Mouse (Mus musculus): ENCODE data around the gene Dok4. TPM values are rescaled to one million over a fixed set of nuclear protein-coding genes. Genes with fewer than 3 reads are reported as not detected.
"Not testable (repeated sequence)": the region's sequence is repeated elsewhere in the genome, so short reads cannot be mapped to it uniquely, and the experiment has no call there.

Gene Dok4
- polyA plus RNA-seq, 1 experiment from 2014 or later = 14.9 TPM

- Histone ChIP-seq H3K36me3 (replicated peaks) (peaks cover 79% of the 10 kb centered on the region), H3K9me3 (no peaks in the 10 kb centered on the region), H3K4me3 (no peak overlapping the region)
Observed at GRCm38 (mm10) chr8:94862487-94863220, 13.5 kb downstream of the Dok4 start.

GRCm38 (mm10) chr8:94861352-94861910 is 14.7 kb downstream of the Dok4 start:
- no peak overlapping the region for H3K27ac ChIP-seq
- peaks cover 68% of the 10 kb centered on the region for H3K36me3 ChIP-seq (replicated peaks)
- DNase-seq (ENCODE audit: extremely low spot score, low spot score) = peak; percentile 60
- no peak overlapping the region for H3K4me3 ChIP-seq
- no peaks in the 10 kb centered on the region for H3K27me3 ChIP-seq (ENCODE audit: poor library complexity, severe bottlenecking)
- 80% methylated on average over 8 of the region's 8 CpGs for WGBS
- peaks cover 21% of the 10 kb centered on the region for H3K4me1 ChIP-seq
- no peaks in the 10 kb centered on the region for H3K9me3 ChIP-seq

More at GRCm38 (mm10) chr8:94862487-94863220, 13.5 kb downstream of the Dok4 start:
- 89% methylated on average over 12 of the region's 12 CpGs for WGBS
- H3K27me3 ChIP-seq (ENCODE audit: poor library complexity, severe bottlenecking) = no peaks in the 10 kb centered on the region
- H3K27ac ChIP-seq = no peak overlapping the region
- peaks cover 24% of the 10 kb centered on the region for H3K4me1 ChIP-seq
- no peak for DNase-seq (ENCODE audit: extremely low spot score, low spot score)

GRCm38 (mm10) chr8:94857346-94858173 is 18.6 kb downstream of the Dok4 start, which contains the start of gene Polr2c:
Gene Polr2c, plus strand, starts transcription at chr8:94857450.
- under 1% methylated on average over 68 of the region's 68 CpGs for WGBS
- H3K27ac ChIP-seq = peak within 1 kb of the TSS; percentile 90
- DNase-seq (ENCODE audit: extremely low spot score, low spot score) = peak; percentile 89

GRCm38 (mm10) chr8:94857011-94857345 is 19.2 kb downstream of the Dok4 start:
- peaks cover 50% of the 10 kb centered on the region for H3K36me3 ChIP-seq (replicated peaks)
- H3K27ac ChIP-seq = peak overlapping the region; percentile 60; the same call in 1 of the 2 replicates
- H3K27me3 ChIP-seq (ENCODE audit: poor library complexity, severe bottlenecking) = no peaks in the 10 kb centered on the region
- no peak for DNase-seq (ENCODE audit: extremely low spot score, low spot score)
- peaks cover 16% of the 10 kb centered on the region for H3K4me1 ChIP-seq
- H3K9me3 ChIP-seq = no peaks in the 10 kb centered on the region
- WGBS = 31% methylated on average over 5 of the region's 5 CpGs
- peak overlapping the region; percentile 100 for H3K4me3 ChIP-seq

More at GRCm38 (mm10) chr8:94857346-94858173, 18.6 kb downstream of the Dok4 start, which contains the start of gene Polr2c:
- Histone ChIP-seq H3K27me3 (ENCODE audit: poor library complexity, severe bottlenecking) (no peaks in the 10 kb centered on the region), H3K4me1 (peaks cover 16% of the 10 kb centered on the region), H3K9me3 (no peaks in the 10 kb centered on the region), H3K4me3 (peak within 1 kb of the TSS; percentile 100), H3K36me3 (replicated peaks) (peaks cover 54% of the 10 kb centered on the region)

- H3K36me3 ChIP-seq (replicated peaks) = peaks cover 51% of the 10 kb centered on the region
Observed at GRCm38 (mm10) chr8:94854761-94855160, 21.4 kb downstream of the Dok4 start.

GRCm38 (mm10) chr8:94850049-94850448 is 26.1 kb downstream of the Dok4 start:
- Histone ChIP-seq H3K27me3 (ENCODE audit: poor library complexity, severe bottlenecking) (no peaks in the 10 kb centered on the region), H3K9me3 (no peaks in the 10 kb centered on the region), H3K4me1 (no peaks in the 10 kb centered on the region), H3K36me3 (replicated peaks) (peaks cover 71% of the 10 kb centered on the region), H3K27ac (no peak overlapping the region), H3K4me3 (no peak overlapping the region)
- WGBS = 93% methylated on average over 5 of the region's 5 CpGs
- no peak for DNase-seq (ENCODE audit: extremely low spot score, low spot score)

More at GRCm38 (mm10) chr8:94854761-94855160, 21.4 kb downstream of the Dok4 start:
- WGBS = 89% methylated on average over 11 of the region's 11 CpGs
- not testable (repeated sequence) for H3K27me3 ChIP-seq (ENCODE audit: poor library complexity, severe bottlenecking); DNase-seq (ENCODE audit: extremely low spot score, low spot score); H3K27ac ChIP-seq; H3K9me3 ChIP-seq; H3K4me3 ChIP-seq
- peaks cover 16% of the 10 kb centered on the region for H3K4me1 ChIP-seq

GRCm38 (mm10) chr8:94841183-94841582 is 34.9 kb downstream of the Dok4 start:
- H3K4me1 ChIP-seq = peaks cover 22% of the 10 kb centered on the region
- peaks cover 18% of the 10 kb centered on the region for H3K36me3 ChIP-seq (replicated peaks)
- no peak overlapping the region for H3K27ac ChIP-seq
- no peaks in the 10 kb centered on the region for H3K9me3 ChIP-seq
- WGBS = 50% methylated on average over 2 of the region's 2 CpGs
- no peak for DNase-seq (ENCODE audit: extremely low spot score, low spot score)
- H3K27me3 ChIP-seq (ENCODE audit: poor library complexity, severe bottlenecking) = no peaks in the 10 kb centered on the region
- no peak overlapping the region for H3K4me3 ChIP-seq

GRCm38 (mm10) chr8:94838600-94838999 is 37.5 kb downstream of the Dok4 start:
- Histone ChIP-seq H3K27ac (peak overlapping the region; percentile 94), H3K4me1 (peaks cover 28% of the 10 kb centered on the region), H3K4me3 (peak overlapping the region; percentile 90), H3K9me3 (no peaks in the 10 kb centered on the region), H3K27me3 (ENCODE audit: poor library complexity, severe bottlenecking) (no peaks in the 10 kb centered on the region), H3K36me3 (replicated peaks) (peaks cover 2% of the 10 kb centered on the region; the same call in 1 of the 2 replicates)
- DNase-seq (ENCODE audit: extremely low spot score, low spot score) = no peak
- WGBS = under 1% methylated on average over 24 of the region's 24 CpGs

GRCm38 (mm10) chr8:94837662-94838574 is 38.2 kb downstream of the Dok4 start, which contains the start of the genes Coq9 and Ciapin1:
Gene Coq9, plus strand, starts transcription at chr8:94838321.
Gene Ciapin1, minus strand, starts transcription at chr8:94838358.
- WGBS = under 1% methylated on average over 82 of the region's 82 CpGs
- peaks cover under 1% of the 10 kb centered on the region; the same call in 1 of the 2 replicates for H3K36me3 ChIP-seq (replicated peaks)
- peak; percentile 96 for DNase-seq (ENCODE audit: extremely low spot score, low spot score)

GRCm38 (mm10) chr8:94836456-94837240 is 39.5 kb downstream of the Dok4 start:
- 78% methylated on average over 11 of the region's 11 CpGs for WGBS

More at GRCm38 (mm10) chr8:94837662-94838574, 38.2 kb downstream of the Dok4 start, which contains the start of the genes Coq9 and Ciapin1:
- Histone ChIP-seq H3K4me1 (peaks cover 28% of the 10 kb centered on the region), H3K9me3 (no peaks in the 10 kb centered on the region), H3K27ac (peak within 1 kb of the TSS; percentile 94), H3K4me3 (peak within 1 kb of the TSS; percentile 90), H3K27me3 (ENCODE audit: poor library complexity, severe bottlenecking) (no peaks in the 10 kb centered on the region)

GRCm38 (mm10) chr8:94835751-94836150 is 40.4 kb downstream of the Dok4 start:
- not testable (repeated sequence) for H3K27ac ChIP-seq; H3K4me3 ChIP-seq; H3K9me3 ChIP-seq; DNase-seq (ENCODE audit: extremely low spot score, low spot score); H3K27me3 ChIP-seq (ENCODE audit: poor library complexity, severe bottlenecking)
- H3K4me1 ChIP-seq = peaks cover 28% of the 10 kb centered on the region
- peaks cover 21% of the 10 kb centered on the region for H3K36me3 ChIP-seq (replicated peaks)
- 96% methylated on average over 13 of the region's 13 CpGs for WGBS

More at GRCm38 (mm10) chr8:94836456-94837240, 39.5 kb downstream of the Dok4 start:
- no peaks in the 10 kb centered on the region for H3K27me3 ChIP-seq (ENCODE audit: poor library complexity, severe bottlenecking)
- H3K9me3 ChIP-seq = no peaks in the 10 kb centered on the region
- peaks cover 28% of the 10 kb centered on the region for H3K4me1 ChIP-seq
- H3K36me3 ChIP-seq (replicated peaks) = peaks cover 12% of the 10 kb centered on the region
- DNase-seq (ENCODE audit: extremely low spot score, low spot score) = no peak
- no peak overlapping the region for H3K27ac ChIP-seq
- H3K4me3 ChIP-seq = peak overlapping the region; percentile 90

Measured in forebrain, embryonic 10.5 days (tissue).